Mouse (Mus musculus): Measurements from ENCODE around the gene Cdkn2aip. TPM values are rescaled to one million over a fixed set of nuclear protein-coding genes. Genes with fewer than 3 reads are reported as not detected.

Gene Cdkn2aip
- polyA plus RNA-seq, 1 experiment from 2014 or later, result 13.7 TPM

GRCm38 (mm10) chr8:47708106-47708505, 5.6 kb downstream of the Cdkn2aip start:
- H3K4me3 ChIP-seq (ENCODE audit: low read depth, low read length), result no peak overlapping the region
- peak; percentile 34 for DNase-seq
- no peaks in the 10 kb centered on the region for H3K27me3 ChIP-seq (ENCODE audit: insufficient read depth, low read length)
- peaks cover 31% of the 10 kb centered on the region for H3K36me3 ChIP-seq (replicated peaks; ENCODE audit: insufficient read depth, low read length)
- 59% methylated on average over 5 of the region's 5 CpGs for WGBS (ENCODE audit: insufficient replicate concordance)
- TF ChIP-seq CTCF (IDR thresholded peaks at IDR 0.05; ENCODE audit: low read depth), result no peak
- TF ChIP-seq EP300 (IDR thresholded peaks at IDR 0.05; ENCODE audit: low read depth), result no peak
- H3K9ac ChIP-seq (replicated peaks), result peak overlapping the region; percentile 11; the same call in 1 of the 2 replicates
- peak overlapping the region; percentile 87 for H3K27ac ChIP-seq (ENCODE audit: low read depth)
- H3K4me1 ChIP-seq (ENCODE audit: insufficient read depth), result peaks cover 24% of the 10 kb centered on the region
- H3K9me3 ChIP-seq (ENCODE audit: low read length), result no peaks in the 10 kb centered on the region
- peak overlapping the region; percentile 7; the same call in 1 of the 2 replicates for H3K4me2 ChIP-seq (ENCODE audit: low read depth, low read length)
- peak; percentile 79 for ATAC-seq

DNA sequence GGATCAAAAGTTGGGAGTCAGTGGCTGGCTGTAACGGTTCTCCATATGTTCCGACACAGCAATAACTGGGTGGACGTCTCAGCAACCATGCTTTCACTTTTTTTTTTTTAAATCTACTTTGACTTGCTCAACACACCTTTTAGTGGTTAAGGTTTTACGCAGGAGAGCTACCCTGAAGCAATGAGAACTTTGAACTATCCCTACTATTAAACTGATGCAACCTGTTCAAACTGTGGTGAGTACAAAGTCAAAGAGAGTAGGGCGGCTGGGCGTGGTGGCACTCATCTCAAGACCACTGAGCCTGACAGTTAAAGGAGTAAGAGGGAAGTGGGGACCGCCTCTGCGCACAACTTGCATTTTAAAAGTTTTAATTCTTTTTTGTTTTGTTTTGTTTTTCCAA, 7.0 kb downstream of the Cdkn2aip start:
- ATAC-seq, result peak; percentile 88
- H3K27ac ChIP-seq (ENCODE audit: low read depth), result peak overlapping the region; percentile 87
- H3K27me3 ChIP-seq (ENCODE audit: insufficient read depth, low read length), result no peaks in the 10 kb centered on the region
- H3K36me3 ChIP-seq (replicated peaks; ENCODE audit: insufficient read depth, low read length), result peaks cover 27% of the 10 kb centered on the region
- no peaks in the 10 kb centered on the region for H3K9me3 ChIP-seq (ENCODE audit: low read length)
- H3K4me3 ChIP-seq (ENCODE audit: low read depth, low read length), result no peak overlapping the region
- TF ChIP-seq CTCF (IDR thresholded peaks at IDR 0.05; ENCODE audit: low read depth) (no peak), EP300 (IDR thresholded peaks at IDR 0.05; ENCODE audit: low read depth) (peak; percentile 51; the same call in 1 of the 2 replicates)
- peaks cover 19% of the 10 kb centered on the region for H3K4me1 ChIP-seq (ENCODE audit: insufficient read depth)
- 0 out of 2 replicates have a peak overlapping the region, but pooled peaks have one; percentile 26 for H3K9ac ChIP-seq (replicated peaks)
- DNase-seq, result peak; percentile 36
- H3K4me2 ChIP-seq (ENCODE audit: low read depth, low read length), result peak overlapping the region; percentile 42; the same call in 1 of the 2 replicates
- WGBS (ENCODE audit: insufficient replicate concordance), result 65% methylated on average over 8 of the region's 8 CpGs

DNA sequence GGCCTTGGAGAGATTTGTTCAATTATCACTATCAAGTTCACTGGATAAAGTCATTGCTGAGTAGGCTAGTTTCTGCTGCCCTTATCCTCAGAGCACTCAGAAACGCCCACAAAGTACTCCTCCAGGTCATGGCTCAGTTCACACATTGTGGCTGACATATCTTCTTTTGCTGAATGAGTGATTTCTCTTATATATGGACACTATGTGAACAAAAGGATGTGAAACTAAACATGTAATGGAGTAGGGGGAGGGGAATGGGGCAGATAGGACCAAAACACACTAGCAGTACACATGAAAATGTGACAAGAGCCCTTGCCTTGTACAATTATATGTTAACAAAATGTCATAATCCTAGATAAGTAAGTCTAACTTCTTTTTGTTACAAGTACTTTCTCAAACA, 11.4 kb downstream of the Cdkn2aip start:
- no peaks in the 10 kb centered on the region for H3K9me3 ChIP-seq (ENCODE audit: low read length)
- ATAC-seq, result no peak
- peaks cover 3% of the 10 kb centered on the region; the same call in 1 of the 2 replicates for H3K4me1 ChIP-seq (ENCODE audit: insufficient read depth)
- H3K4me3 ChIP-seq (ENCODE audit: low read depth, low read length), result no peak overlapping the region
- no peak for DNase-seq
- H3K27me3 ChIP-seq (ENCODE audit: insufficient read depth, low read length), result no peaks in the 10 kb centered on the region
- H3K27ac ChIP-seq (ENCODE audit: low read depth), result no peak overlapping the region
- no peak for TF ChIP-seq EP300 (IDR thresholded peaks at IDR 0.05; ENCODE audit: low read depth)
- TF ChIP-seq CTCF (IDR thresholded peaks at IDR 0.05; ENCODE audit: low read depth), result no peak
- no peak overlapping the region for H3K9ac ChIP-seq (replicated peaks)
- H3K4me2 ChIP-seq (ENCODE audit: low read depth, low read length), result no peak overlapping the region
- H3K36me3 ChIP-seq (replicated peaks; ENCODE audit: insufficient read depth, low read length), result peaks cover 3% of the 10 kb centered on the region; the same call in 1 of the 2 replicates
- WGBS (ENCODE audit: insufficient replicate concordance), result 43% methylated on average over 1 of the region's 1 CpGs

GRCm38 (mm10) chr8:47697696-47698095, 16.0 kb downstream of the Cdkn2aip start:
- no peaks in the 10 kb centered on the region for H3K9me3 ChIP-seq (ENCODE audit: low read length)
- no peaks in the 10 kb centered on the region for H3K4me1 ChIP-seq (ENCODE audit: insufficient read depth)
- DNase-seq (no peak), ATAC-seq (no peak)
- no peaks in the 10 kb centered on the region for H3K27me3 ChIP-seq (ENCODE audit: insufficient read depth, low read length)
- H3K4me3 ChIP-seq (ENCODE audit: low read depth, low read length), result no peak overlapping the region
- H3K4me2 ChIP-seq (ENCODE audit: low read depth, low read length), result no peak overlapping the region
- 41% methylated on average over 1 of the region's 1 CpGs for WGBS (ENCODE audit: insufficient replicate concordance)
- H3K27ac ChIP-seq (ENCODE audit: low read depth), result no peak overlapping the region
- TF ChIP-seq CTCF (IDR thresholded peaks at IDR 0.05; ENCODE audit: low read depth) (no peak), EP300 (IDR thresholded peaks at IDR 0.05; ENCODE audit: low read depth) (no peak)
- H3K9ac ChIP-seq (replicated peaks), result no peak overlapping the region
- no peaks in the 10 kb centered on the region for H3K36me3 ChIP-seq (replicated peaks; ENCODE audit: insufficient read depth, low read length)

DNA sequence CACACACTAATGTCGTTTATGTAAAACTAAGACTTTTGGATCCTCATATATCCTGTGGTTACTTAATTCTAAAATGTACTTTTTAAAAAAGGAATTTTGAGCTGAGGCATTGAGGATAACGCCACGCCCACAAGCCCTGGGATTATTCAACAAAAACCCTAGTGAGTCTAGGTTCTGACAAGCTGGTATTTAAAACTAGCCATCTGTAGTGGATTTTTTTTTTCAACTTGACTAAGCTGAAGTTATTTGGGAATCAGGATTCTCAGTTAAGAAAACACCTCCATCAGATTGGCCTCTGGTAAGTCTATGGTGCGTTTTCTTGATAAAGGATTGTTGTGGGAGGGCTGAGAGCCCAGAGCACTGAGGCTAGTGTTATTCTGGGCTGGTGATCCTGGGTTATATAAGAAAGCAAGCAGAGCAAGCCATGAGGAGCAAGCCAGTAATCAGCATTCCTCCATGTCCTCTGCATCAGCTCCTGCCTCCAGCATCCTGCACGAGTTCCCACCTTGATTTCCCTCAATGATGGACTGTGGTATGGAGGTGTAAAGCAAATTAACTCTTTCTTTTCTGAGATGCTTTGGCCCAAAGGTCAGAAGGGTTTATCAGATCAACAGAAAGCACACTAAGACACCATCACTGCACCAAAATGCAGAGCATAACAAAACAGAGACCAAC, 18.2 kb downstream of the Cdkn2aip start:
- H3K9me3 ChIP-seq (ENCODE audit: low read length), result no peaks in the 10 kb centered on the region
- no peak overlapping the region for H3K4me2 ChIP-seq (ENCODE audit: low read depth, low read length)
- H3K4me1 ChIP-seq (ENCODE audit: insufficient read depth), result no peaks in the 10 kb centered on the region; the same call in 1 of the 2 replicates
- WGBS (ENCODE audit: insufficient replicate concordance), result 69% methylated on average over 5 of the region's 5 CpGs
- no peak overlapping the region for H3K4me3 ChIP-seq (ENCODE audit: low read depth, low read length)
- TF ChIP-seq EP300 (IDR thresholded peaks at IDR 0.05; ENCODE audit: low read depth) (no peak), CTCF (IDR thresholded peaks at IDR 0.05; ENCODE audit: low read depth) (no peak)
- no peak overlapping the region for H3K27ac ChIP-seq (ENCODE audit: low read depth)
- no peak overlapping the region for H3K9ac ChIP-seq (replicated peaks)
- ATAC-seq (no peak), DNase-seq (no peak)
- no peaks in the 10 kb centered on the region for H3K27me3 ChIP-seq (ENCODE audit: insufficient read depth, low read length)
- no peaks in the 10 kb centered on the region for H3K36me3 ChIP-seq (replicated peaks; ENCODE audit: insufficient read depth, low read length)

DNA sequence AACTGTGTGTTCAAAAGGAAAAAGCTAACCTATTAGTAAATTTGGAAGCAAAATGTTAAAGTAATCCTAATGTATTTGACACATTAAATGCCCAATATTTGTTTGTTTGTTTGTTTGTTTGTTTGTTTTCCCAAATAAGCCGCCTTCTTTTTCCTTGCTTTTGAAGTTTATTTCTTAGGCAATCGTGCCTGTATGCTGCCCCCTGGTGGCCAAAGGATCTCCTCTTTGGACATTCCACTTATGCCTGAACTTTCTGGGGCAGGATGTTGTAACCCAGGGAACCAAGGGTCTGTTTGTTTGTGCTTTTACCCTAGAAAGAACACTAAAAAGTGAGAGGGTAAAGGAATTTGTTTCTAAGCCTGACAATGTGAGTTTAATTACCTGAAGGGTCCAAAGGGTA, 20.6 kb downstream of the Cdkn2aip start:
- no peak overlapping the region for H3K4me3 ChIP-seq (ENCODE audit: low read depth, low read length)
- peak; percentile 89 for TF ChIP-seq CTCF (IDR thresholded peaks at IDR 0.05; ENCODE audit: low read depth)
- TF ChIP-seq EP300 (IDR thresholded peaks at IDR 0.05; ENCODE audit: low read depth), result no peak
- H3K27ac ChIP-seq (ENCODE audit: low read depth), result no peak overlapping the region
- no peaks in the 10 kb centered on the region; the same call in 1 of the 2 replicates for H3K4me1 ChIP-seq (ENCODE audit: insufficient read depth)
- no peak overlapping the region for H3K4me2 ChIP-seq (ENCODE audit: low read depth, low read length)
- DNase-seq, result peak; percentile 87
- H3K9ac ChIP-seq (replicated peaks), result no peak overlapping the region
- WGBS (ENCODE audit: insufficient replicate concordance), result 17% methylated on average over 2 of the region's 2 CpGs
- no peaks in the 10 kb centered on the region for H3K27me3 ChIP-seq (ENCODE audit: insufficient read depth, low read length)
- no peaks in the 10 kb centered on the region for H3K36me3 ChIP-seq (replicated peaks; ENCODE audit: insufficient read depth, low read length)
- ATAC-seq, result no peak
- H3K9me3 ChIP-seq (ENCODE audit: low read length), result no peaks in the 10 kb centered on the region
